Mouse (Mus musculus) limb, embryonic 13.5 days (tissue): ENCODE data around the gene Itga9. TPM values are rescaled to one million over a fixed set of nuclear protein-coding genes. Genes with fewer than 3 reads are reported as not detected.

Source experiments
- ATAC-seq: fragments of 200-750 bp; cut with Nextera tagmentation; 2 replicates; pipeline ENCODE4 v1.8.0; 2017; ENCODE audit warnings: low read depth, moderate number of reproducible peaks, moderate TSS enrichment; ENCODE audit not compliant: low FRiP score
- H3K27ac ChIP-seq: fragments of 300-500 bp; sonication (generic); 2 replicates; pipeline ENCODE4 v1.5.1; 2015; ENCODE audit warnings: inconsistent platforms, mild to moderate bottlenecking, moderate library complexity
- H3K27me3 ChIP-seq: fragments of 300-500 bp; sonication (generic); 2 replicates; pipeline ENCODE4 v1.6.1; 2015; ENCODE audit warnings: mild to moderate bottlenecking, inconsistent platforms
- H3K36me3 ChIP-seq: fragments of 300-500 bp; sonication (generic); 2 replicates; pipeline ENCODE4 v1.6.1; 2015; ENCODE audit warnings: inconsistent platforms, mild to moderate bottlenecking, moderate library complexity
- H3K4me1 ChIP-seq: fragments of 300-500 bp; sonication (generic); 2 replicates; pipeline ENCODE4 v1.6.1; 2015; ENCODE audit warnings: inconsistent platforms
- H3K4me2 ChIP-seq: fragments of 300-500 bp; sonication (generic); replicated peaks from 2 replicates; pipeline ENCODE4 v1.6.1; 2015; ENCODE audit warnings: inconsistent platforms, mild to moderate bottlenecking, moderate library complexity
- H3K4me3 ChIP-seq: fragments of 300-500 bp; sonication (generic); 2 replicates; pipeline ENCODE4 v1.5.1; 2015; ENCODE audit warnings: moderate library complexity, mild to moderate bottlenecking, inconsistent platforms
- H3K9ac ChIP-seq: fragments of 300-500 bp; sonication (generic); 2 replicates; pipeline ENCODE4 v1.6.1; 2015; ENCODE audit warnings: mild to moderate bottlenecking, inconsistent platforms
- H3K9me3 ChIP-seq: fragments of 300-500 bp; sonication (generic); 2 replicates; pipeline ENCODE4 v1.6.1; 2016; ENCODE audit warnings: inconsistent platforms
- WGBS: fragments of 180-500 bp; shearing (Covaris S2); methylation state at CpG from one replicate; pipeline ENCODE4 v1.1.7; 2015; 5-methylcytosine and 5-hydroxymethylcytosine counted together
- polyA plus RNA-seq: library from polyadenylated mRNA; unstranded; fragments of >200 nt; fragmentation: Nextera tagmentation; extraction: Ambion mirVana; gene quantifications from 2 replicates; pipeline ENCODE4 v1.2.1, GENCODE M21; 2015

Gene Itga9
- polyA plus RNA-seq, 1 experiment from 2014 or later, result 9.1 TPM

DNA sequence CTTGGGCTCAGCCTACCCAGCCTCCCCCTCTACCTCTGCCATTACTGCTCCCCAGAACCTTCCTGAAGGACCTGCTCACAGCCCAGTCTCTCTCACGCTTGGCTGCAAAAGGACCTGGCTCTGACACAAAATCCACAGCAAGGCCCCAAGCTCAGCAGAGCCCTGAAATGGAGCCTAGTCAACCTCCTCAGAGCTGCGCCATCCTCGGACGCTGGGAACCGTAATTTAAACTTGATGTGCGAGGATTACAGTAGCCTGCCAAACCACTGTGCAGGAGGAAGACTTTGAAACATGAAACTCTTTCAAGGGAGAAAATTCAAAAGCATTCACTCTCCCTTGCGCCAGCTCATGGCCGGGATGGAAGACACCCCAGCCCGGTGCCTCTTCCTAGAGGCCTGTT is 285.1 kb downstream of the Itga9 start:
- Histone ChIP-seq H3K27ac (peak overlapping the region; percentile 83), H3K9me3 (no peaks in the 10 kb centered on the region), H3K4me1 (peaks cover 30% of the 10 kb centered on the region), H3K27me3 (no peaks in the 10 kb centered on the region), H3K4me2 (peak overlapping the region; percentile 25; the same call in 1 of the 2 replicates), H3K36me3 (peaks cover 10% of the 10 kb centered on the region), H3K9ac (0 out of 2 replicates have a peak overlapping the region, but pooled peaks have one; percentile 9), H3K4me3 (no peak overlapping the region)
- ATAC-seq, result peak; percentile 67
- WGBS, result 20% methylated on average over 9 of the region's 9 CpGs

DNA sequence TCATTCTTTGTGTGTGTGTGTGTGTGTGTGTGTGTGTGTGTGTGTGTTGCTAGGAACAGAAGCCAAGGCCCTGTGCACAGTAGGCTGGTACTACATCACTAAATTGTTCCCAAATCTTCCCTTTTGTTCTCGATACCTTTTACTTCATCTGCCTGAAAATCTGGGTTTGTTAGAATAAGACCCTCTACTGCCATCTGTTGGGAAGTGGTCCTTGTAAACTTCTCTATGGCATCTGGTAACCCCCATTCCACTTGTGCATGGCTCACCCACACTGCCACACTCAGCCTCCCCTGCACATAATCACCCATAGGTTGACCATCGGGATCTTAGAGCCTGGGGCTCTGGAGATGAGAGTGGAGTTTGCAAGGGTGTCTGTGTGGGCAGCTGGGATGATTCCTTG is 288.6 kb downstream of the Itga9 start:
- peaks cover 13% of the 10 kb centered on the region for H3K36me3 ChIP-seq
- no peak for ATAC-seq
- H3K27ac ChIP-seq, result no peak overlapping the region
- WGBS, result 58% methylated on average over 2 of the region's 2 CpGs
- peaks cover 21% of the 10 kb centered on the region for H3K4me1 ChIP-seq
- no peak overlapping the region for H3K9ac ChIP-seq
- H3K4me2 ChIP-seq, result no peak overlapping the region
- H3K27me3 ChIP-seq, result no peaks in the 10 kb centered on the region
- H3K9me3 ChIP-seq, result no peaks in the 10 kb centered on the region
- H3K4me3 ChIP-seq, result no peak overlapping the region

DNA sequence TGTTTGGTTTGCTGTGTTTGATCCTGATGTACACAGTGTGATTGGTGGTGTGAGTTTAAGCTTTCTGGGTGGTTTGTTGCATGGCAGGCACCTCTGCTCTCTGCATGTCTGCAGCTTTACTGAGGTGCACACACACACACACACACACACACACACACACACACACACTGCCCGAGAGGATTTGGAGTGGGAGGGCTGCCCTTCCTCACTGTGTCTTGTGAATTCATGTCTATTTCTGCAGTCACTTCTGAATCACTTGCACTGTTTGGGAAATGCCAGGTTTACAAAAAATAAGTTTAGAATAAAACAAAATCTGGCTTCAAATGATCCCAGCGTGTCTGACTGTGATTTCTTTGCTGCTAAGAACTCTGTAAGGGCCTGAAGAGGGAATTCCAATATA is 294.2 kb downstream of the Itga9 start:
- Histone ChIP-seq H3K36me3 (peaks cover 13% of the 10 kb centered on the region), H3K9me3 (no peaks in the 10 kb centered on the region), H3K4me3 (no peak overlapping the region), H3K9ac (no peak overlapping the region), H3K4me1 (peaks cover 6% of the 10 kb centered on the region), H3K4me2 (no peak overlapping the region), H3K27me3 (no peaks in the 10 kb centered on the region), H3K27ac (no peak overlapping the region)
- 64% methylated on average over 2 of the region's 2 CpGs for WGBS
- no peak for ATAC-seq

DNA sequence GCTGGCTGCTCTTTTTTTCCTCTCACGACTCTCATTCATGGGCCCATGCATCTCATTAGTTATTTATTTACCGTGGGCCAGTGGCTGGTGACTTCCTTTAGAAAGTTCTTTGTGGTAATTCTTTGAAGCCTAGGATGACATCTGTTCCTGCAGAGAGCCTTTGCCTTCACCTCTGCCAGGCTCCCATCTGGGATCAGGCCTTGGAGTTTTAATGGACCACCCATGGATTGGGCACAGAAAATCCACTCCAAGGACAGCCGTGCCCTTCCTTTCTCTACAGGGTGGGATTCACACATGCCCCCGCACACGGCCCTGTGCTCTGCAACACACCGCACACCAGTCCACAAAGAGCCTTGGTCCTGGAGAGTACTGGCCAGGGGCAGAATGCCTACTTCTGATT is 295.4 kb downstream of the Itga9 start:
- peaks cover 13% of the 10 kb centered on the region for H3K36me3 ChIP-seq
- ATAC-seq, result no peak
- H3K4me2 ChIP-seq, result no peak overlapping the region
- H3K27me3 ChIP-seq, result no peaks in the 10 kb centered on the region
- H3K9ac ChIP-seq, result no peak overlapping the region
- WGBS, result 26% methylated on average over 6 of the region's 6 CpGs
- H3K27ac ChIP-seq, result no peak overlapping the region
- no peak overlapping the region for H3K4me3 ChIP-seq
- peaks cover 6% of the 10 kb centered on the region for H3K4me1 ChIP-seq
- H3K9me3 ChIP-seq, result no peaks in the 10 kb centered on the region

DNA sequence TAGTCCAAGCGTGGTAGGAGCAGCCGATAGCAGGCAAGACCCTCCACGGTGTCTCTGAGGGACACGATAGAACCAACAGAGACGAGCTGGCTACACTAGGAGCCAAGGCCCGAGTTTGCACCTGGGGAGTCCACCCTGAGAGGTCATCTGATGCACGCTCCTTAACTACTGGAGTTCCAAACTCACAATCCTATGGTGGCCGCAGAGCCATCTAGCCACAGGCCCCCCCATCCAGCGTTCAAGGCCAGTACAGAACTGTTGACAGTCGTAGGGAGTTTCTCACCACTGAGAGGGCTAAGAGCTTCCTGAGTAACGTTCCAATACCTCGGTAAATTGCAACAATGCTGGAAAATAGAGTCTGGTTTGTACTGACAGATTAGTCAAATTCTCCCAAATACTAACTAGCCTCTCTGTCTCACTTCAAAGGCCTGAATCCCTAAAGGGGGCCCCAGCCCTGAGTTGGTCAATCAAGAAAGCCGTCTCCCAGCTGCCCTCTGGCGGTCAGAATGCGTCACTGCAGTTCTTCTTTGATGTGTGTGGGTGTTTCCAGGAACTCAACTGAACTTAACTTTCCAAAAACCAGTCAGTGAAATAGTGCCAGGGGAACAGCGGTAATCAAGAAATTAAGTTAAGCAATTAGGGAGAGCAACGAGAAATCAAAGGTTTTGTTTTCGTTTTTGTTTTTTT is 301.6 kb downstream of the Itga9 start:
- H3K9ac ChIP-seq, result no peak overlapping the region
- no peaks in the 10 kb centered on the region for H3K27me3 ChIP-seq
- no peak overlapping the region for H3K27ac ChIP-seq
- peak; percentile 69; the same call in 1 of the 2 replicates for ATAC-seq
- peaks cover 6% of the 10 kb centered on the region; the same call in 1 of the 2 replicates for H3K4me1 ChIP-seq
- no peaks in the 10 kb centered on the region for H3K36me3 ChIP-seq
- no peak overlapping the region for H3K4me3 ChIP-seq
- H3K4me2 ChIP-seq, result no peak overlapping the region
- WGBS, result 47% methylated on average over 18 of the region's 18 CpGs
- no peaks in the 10 kb centered on the region for H3K9me3 ChIP-seq

DNA sequence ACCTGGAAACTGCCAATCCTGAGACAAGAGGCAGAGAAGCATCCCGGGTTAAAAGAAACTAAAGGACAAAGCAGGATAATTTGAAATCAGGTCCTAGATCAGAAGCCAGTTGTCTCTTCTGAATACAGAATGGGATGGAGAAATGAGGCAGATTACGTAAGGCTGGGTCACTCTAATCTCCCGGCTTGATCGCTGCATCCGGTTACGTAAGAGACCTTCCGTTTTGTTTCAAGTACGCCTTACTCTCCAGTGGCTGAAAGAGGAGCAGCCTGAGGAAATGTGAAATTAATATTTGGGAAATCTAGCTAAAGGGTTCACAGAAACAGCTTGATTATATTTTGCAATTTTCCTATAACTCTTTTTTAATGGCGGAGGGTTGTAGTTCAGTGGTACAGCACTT is 306.6 kb downstream of the Itga9 start:
- H3K4me1 ChIP-seq, result peaks cover 11% of the 10 kb centered on the region
- H3K4me3 ChIP-seq, result no peak overlapping the region
- no peak overlapping the region for H3K4me2 ChIP-seq
- H3K9ac ChIP-seq, result no peak overlapping the region
- WGBS, result 87% methylated on average over 9 of the region's 9 CpGs
- no peak overlapping the region for H3K27ac ChIP-seq
- no peak for ATAC-seq
- H3K27me3 ChIP-seq, result no peaks in the 10 kb centered on the region
- H3K9me3 ChIP-seq, result no peaks in the 10 kb centered on the region
- no peaks in the 10 kb centered on the region for H3K36me3 ChIP-seq

DNA sequence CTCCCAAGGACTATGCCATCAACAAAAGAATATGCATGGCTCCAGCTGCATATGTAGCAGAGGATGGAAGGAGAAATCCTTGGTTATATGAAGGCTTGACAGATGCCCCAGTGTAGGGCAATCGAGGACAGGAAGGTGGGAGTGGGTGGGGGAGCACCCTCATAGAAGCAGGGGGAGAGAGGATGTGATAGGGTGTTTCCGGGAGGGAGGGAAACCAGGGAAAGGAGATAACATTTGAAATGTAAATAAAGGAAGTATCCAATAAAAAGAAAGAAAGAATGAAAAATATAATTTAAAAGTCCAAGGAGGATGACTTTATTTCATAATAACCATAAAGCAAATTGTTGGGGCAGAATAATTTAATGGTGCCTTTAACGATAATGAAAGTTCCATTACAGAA is 307.1 kb downstream of the Itga9 start:
- Histone ChIP-seq H3K4me2 (no peak overlapping the region), H3K27ac (no peak overlapping the region), H3K36me3 (no peaks in the 10 kb centered on the region), H3K4me3 (no peak overlapping the region), H3K9me3 (no peaks in the 10 kb centered on the region), H3K9ac (no peak overlapping the region), H3K4me1 (peaks cover 11% of the 10 kb centered on the region), H3K27me3 (no peaks in the 10 kb centered on the region)
- ATAC-seq, result no peak
- 87% methylated on average over 3 of the region's 3 CpGs for WGBS

DNA sequence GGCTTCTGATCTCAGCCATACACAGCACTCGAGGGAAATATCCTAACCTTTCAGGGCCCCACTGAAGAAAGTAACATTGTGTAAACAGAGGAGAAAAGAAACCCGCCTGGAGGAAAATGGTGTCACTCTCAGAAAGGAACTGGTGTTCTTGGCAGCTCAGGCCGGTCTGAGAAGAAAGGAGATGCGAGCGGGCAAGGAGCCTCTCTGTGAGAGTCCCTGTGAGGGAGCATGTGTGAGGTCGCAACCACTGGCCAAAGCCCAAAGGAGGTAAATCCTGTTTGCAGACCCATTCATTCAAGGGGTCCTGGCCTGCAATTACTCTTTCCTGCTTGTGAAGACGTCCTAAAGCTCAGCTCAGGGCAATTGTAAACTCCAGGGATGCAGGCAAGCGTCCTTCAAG is 308.1 kb downstream of the Itga9 start:
- 33% methylated on average over 8 of the region's 8 CpGs for WGBS
- Histone ChIP-seq H3K9me3 (no peaks in the 10 kb centered on the region), H3K27ac (peak overlapping the region; percentile 40; the same call in 1 of the 2 replicates), H3K4me1 (peaks cover 19% of the 10 kb centered on the region), H3K36me3 (no peaks in the 10 kb centered on the region), H3K9ac (0 out of 2 replicates have a peak overlapping the region, but pooled peaks have one; percentile 25), H3K4me2 (peak overlapping the region; percentile 12; the same call in 1 of the 2 replicates), H3K4me3 (no peak overlapping the region), H3K27me3 (no peaks in the 10 kb centered on the region)
- ATAC-seq, result no peak

DNA sequence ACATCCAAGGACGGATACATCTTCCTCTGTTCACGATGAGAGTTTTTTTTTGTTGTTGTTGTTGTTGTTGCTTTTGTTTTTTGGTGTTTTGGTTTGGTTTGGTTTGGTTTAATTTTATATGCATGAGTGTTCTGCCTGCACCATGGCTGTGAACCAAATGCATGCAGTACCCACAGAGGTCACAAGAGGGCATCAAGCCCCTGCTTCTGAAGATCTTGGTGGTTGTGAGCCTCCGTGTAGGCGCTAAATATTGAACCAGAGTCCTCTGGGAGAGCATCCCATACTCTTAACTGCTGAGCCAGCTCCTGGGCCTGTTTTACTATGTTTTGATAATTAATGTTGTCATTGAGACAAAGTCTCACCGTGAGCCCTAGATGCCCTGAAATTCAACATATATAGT is 308.8 kb downstream of the Itga9 start:
- Histone ChIP-seq H3K27ac (no peak overlapping the region), H3K27me3 (no peaks in the 10 kb centered on the region), H3K4me1 (peaks cover 26% of the 10 kb centered on the region), H3K4me3 (no peak overlapping the region), H3K36me3 (no peaks in the 10 kb centered on the region), H3K4me2 (no peak overlapping the region), H3K9ac (no peak overlapping the region), H3K9me3 (no peaks in the 10 kb centered on the region)
- WGBS, result 62% methylated on average over 5 of the region's 5 CpGs
- ATAC-seq, result no peak

DNA sequence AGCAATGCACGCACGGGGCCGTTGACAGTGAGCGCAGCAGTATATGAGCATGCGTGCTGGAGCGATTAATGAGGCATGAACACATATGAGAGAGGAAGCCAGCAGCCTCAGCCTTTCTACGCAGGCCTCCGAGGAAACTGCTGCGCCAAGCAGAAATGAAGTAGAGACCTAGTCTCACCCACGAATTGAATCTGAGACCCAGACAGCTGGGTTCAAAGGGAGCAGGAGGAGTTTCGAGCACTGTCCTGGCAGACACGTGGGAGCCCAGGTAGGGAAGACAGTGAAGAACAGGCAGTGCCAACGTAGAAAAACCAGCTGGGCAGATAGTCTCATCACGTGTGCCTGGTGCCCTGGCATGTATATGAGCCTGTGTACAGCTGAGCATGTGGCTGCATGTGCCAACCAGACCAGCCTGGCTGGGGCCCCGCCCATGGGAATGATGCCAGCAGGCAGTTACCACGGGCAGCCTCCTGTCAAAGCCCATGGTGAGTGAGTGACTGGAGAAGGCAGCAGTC is 313.2 kb downstream of the Itga9 start:
- no peak overlapping the region; the same call in 1 of the 2 replicates for H3K27ac ChIP-seq
- no peak overlapping the region for H3K4me3 ChIP-seq
- 67% methylated on average over 16 of the region's 16 CpGs for WGBS
- H3K9me3 ChIP-seq, result no peaks in the 10 kb centered on the region
- ATAC-seq, result no peak
- no peaks in the 10 kb centered on the region for H3K36me3 ChIP-seq
- H3K4me1 ChIP-seq, result peaks cover 34% of the 10 kb centered on the region
- no peak overlapping the region for H3K4me2 ChIP-seq
- H3K27me3 ChIP-seq, result no peaks in the 10 kb centered on the region
- 0 out of 2 replicates have a peak overlapping the region, but pooled peaks have one; percentile 0 for H3K9ac ChIP-seq

DNA sequence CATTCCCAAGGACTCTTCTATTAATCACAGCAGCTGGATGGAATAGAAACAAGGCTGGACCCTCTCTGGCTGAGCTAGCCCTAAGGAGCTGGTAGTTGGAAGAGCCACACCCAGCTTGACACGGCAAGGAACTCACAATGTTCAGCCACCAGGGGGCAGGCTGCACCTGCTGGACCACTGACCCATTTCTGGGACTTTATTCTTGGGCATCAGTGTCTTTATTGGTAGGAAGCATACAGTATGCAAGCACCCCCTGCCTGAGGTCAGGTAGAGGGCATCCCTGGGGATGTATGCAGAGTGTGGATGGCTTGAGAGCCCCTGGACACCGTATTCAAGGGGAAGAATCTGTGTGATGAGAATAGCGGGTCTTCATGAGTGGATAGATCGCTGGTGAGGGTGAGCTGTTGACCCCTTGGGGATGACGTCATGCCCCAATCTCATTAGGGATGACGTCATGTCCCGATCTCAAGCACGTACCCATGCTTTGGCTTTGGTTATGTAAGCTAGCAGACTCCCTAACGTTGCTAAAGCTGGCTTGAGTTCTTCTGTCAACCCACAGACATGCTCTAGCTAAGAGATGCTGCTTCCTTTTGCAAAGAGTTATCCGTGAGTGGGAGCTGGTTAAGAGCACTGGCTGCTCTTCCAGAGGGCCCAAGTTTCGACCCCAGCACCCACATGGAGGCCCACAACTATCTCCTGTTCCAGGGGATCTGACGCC is 314.5 kb downstream of the Itga9 start:
- Histone ChIP-seq H3K9me3 (no peaks in the 10 kb centered on the region), H3K36me3 (no peaks in the 10 kb centered on the region), H3K27ac (no peak overlapping the region), H3K27me3 (no peaks in the 10 kb centered on the region), H3K4me1 (peaks cover 35% of the 10 kb centered on the region), H3K4me2 (no peak overlapping the region), H3K9ac (no peak overlapping the region), H3K4me3 (no peak overlapping the region)
- WGBS, result 50% methylated on average over 12 of the region's 12 CpGs
- peak; percentile 29; the same call in 1 of the 2 replicates for ATAC-seq

DNA sequence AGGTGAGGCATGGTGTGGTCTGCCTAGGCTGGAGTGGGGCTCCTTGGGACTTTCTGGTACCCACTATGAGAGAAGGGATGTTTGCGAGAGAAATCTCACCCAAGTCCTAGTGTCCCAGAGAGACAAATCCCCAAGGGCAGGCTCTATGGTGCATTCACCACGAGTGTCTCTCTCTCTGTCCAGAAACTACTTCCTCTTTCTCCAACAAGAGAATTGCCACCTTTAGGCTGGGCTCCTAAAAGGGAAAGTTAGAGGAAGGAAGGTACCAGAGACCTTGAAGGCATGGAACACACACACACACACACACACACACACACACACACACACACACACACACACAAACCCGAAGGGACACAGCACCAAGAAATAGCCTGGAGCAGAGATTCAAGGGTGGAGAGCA is 315.4 kb downstream of the Itga9 start:
- Histone ChIP-seq H3K36me3 (no peaks in the 10 kb centered on the region), H3K9me3 (no peaks in the 10 kb centered on the region), H3K9ac (no peak overlapping the region), H3K4me3 (no peak overlapping the region), H3K4me1 (peaks cover 35% of the 10 kb centered on the region), H3K4me2 (no peak overlapping the region), H3K27me3 (no peaks in the 10 kb centered on the region), H3K27ac (no peak overlapping the region)
- ATAC-seq, result no peak
- WGBS, result 85% methylated on average over 3 of the region's 3 CpGs
